Mouse (Mus musculus) left cerebral cortex, adult 2 months (tissue): ENCODE data around the gene Dohh. TPM values are rescaled to one million over a fixed set of nuclear protein-coding genes. Genes with fewer than 3 reads are reported as not detected.

Experiments
- DNase-seq, 2 experiments: peaks; one replicate each; pipeline ENCODE4 v3.0.0; 2021 to 2022; ENCODE audit warnings: low spot score in 2 of 2, mixed read lengths in 1 of 2; ENCODE audit errors: extremely low spot score in 1 of 2
- H3K27ac ChIP-seq: fragments of 200-600 bp; 2 replicates; pipeline ENCODE4 v1.8.1; 2022
- H3K4me3 ChIP-seq: fragments of 200-600 bp; 2 replicates; pipeline ENCODE4 v1.8.1; 2022
- CTCF ChIP-seq: fragments of 200-600 bp; IDR thresholded peaks from 2 replicates; pipeline ENCODE4 v1.8.1; 2022; ENCODE audit warnings: antibody characterized with exemption, mild to moderate bottlenecking, moderate library complexity
- intact Hi-C: fragments of 180-260 bp; cut with DNase I; formaldehyde crosslinking; loops from one replicate; pipeline ENCODE4 v1.15.1; 2025
- total RNA-seq, 2 experiments: library from RNA; stranded (reverse); gene quantifications; 2 replicates each; pipeline ENCODE4 v1.2.3; 2021

Gene Dohh
- total RNA-seq, 2 experiments from 2014 or later, result 87.1 to 95.1 TPM

GRCm38 (mm10) chr10:81401521-81402226 lies 17.4 kb downstream of the Dohh start:
- peak; percentile 7; the same call in 1 of the 2 replicates for TF ChIP-seq CTCF
- peak in 1 of 2 experiments; percentile 52 for DNase-seq
- intact Hi-C loops, result no loop called here
- Histone ChIP-seq H3K27ac (peak overlapping the region; percentile 85), H3K4me3 (no peak overlapping the region)

GRCm38 (mm10) chr10:81402227-81402765 lies 18.1 kb downstream of the Dohh start:
- intact Hi-C loops, result no loop called here
- DNase-seq, result no peak
- H3K4me3 ChIP-seq, result no peak overlapping the region
- TF ChIP-seq CTCF, result no peak
- H3K27ac ChIP-seq, result peak overlapping the region; percentile 85

GRCm38 (mm10) chr10:81403511-81403910 lies 19.3 kb downstream of the Dohh start:
- Histone ChIP-seq H3K4me3 (no peak overlapping the region), H3K27ac (peak overlapping the region; percentile 85; the same call in 1 of the 2 replicates)
- intact Hi-C loops, result no loop called here
- TF ChIP-seq CTCF, result no peak
- DNase-seq, result no peak

DNA sequence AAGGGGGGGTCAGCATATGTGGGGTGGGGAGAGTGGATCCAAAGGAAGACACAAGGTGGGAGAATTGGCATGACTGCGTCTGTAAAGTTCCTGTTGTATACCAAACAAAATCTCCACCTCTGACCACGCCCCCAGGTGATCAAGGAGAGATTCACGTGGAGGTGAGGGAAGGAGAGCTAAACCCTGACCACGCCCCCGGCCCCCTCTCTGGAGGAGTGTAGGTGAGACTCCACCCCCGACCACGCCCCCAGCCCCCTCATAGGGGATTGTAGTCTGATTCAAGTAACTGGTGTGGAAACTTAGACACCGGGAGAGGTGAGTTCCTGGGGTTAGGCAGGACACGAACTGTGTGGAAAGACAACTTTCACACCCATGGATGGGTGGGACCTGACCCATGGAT lies 19.9 kb downstream of the Dohh start:
- no peak overlapping the region for H3K27ac ChIP-seq
- H3K4me3 ChIP-seq, result no peak overlapping the region
- no peak for DNase-seq
- TF ChIP-seq CTCF, result no peak
- intact Hi-C loops, result no loop called here

DNA sequence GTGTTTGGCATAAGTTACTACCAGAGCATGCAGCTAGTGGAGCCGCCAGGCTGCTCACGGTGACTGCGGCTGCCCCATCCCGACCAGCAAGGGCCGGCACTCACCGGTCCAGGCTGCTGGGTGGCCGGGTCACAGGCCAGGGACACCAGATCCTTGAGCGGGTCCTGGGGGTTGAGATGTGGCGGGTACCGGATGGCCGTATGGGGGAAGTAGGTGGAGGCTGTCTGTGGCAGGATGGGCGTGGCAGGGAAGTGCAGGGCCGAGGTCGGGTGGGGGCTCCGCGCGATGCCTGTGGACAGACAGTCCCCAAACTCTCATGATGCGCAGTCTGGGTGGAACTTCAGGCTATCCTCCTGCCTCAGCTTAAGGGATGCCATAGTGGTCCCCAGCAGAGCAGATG lies 20.5 kb downstream of the Dohh start:
- no peak for TF ChIP-seq CTCF
- intact Hi-C loops, result no loop called here
- no peak for DNase-seq

GRCm38 (mm10) chr10:81405588-81406201 lies 21.5 kb downstream of the Dohh start:
- intact Hi-C loops, result no loop called here
- peak; percentile 81 for TF ChIP-seq CTCF
- H3K27ac ChIP-seq, result no peak overlapping the region
- DNase-seq, result peak; percentile 59 to 64
- H3K4me3 ChIP-seq, result no peak overlapping the region

More for the DNA sequence above, 20.5 kb downstream of the Dohh start:
- no peak overlapping the region; the same call in 1 of the 2 replicates for H3K27ac ChIP-seq
- no peak overlapping the region for H3K4me3 ChIP-seq

GRCm38 (mm10) chr10:81406504-81407440 lies 22.5 kb downstream of the Dohh start:
- DNase-seq, result no peak
- TF ChIP-seq CTCF, result no peak
- intact Hi-C loops, result no loop called here
- H3K4me3 ChIP-seq, result 0 out of 2 replicates have a peak overlapping the region, but pooled peaks have one; percentile 3
- peak overlapping the region; percentile 56 for H3K27ac ChIP-seq

- TF ChIP-seq CTCF, result no peak; the same call in 1 of the 2 replicates
- peak; percentile 69 to 70 for DNase-seq
- Histone ChIP-seq H3K4me3 (0 out of 2 replicates have a peak overlapping the region, but pooled peaks have one; percentile 3), H3K27ac (peak overlapping the region; percentile 56)
- intact Hi-C loops, result no loop called here
Measured at GRCm38 (mm10) chr10:81407539-81408423, 23.6 kb downstream of the Dohh start.

- Histone ChIP-seq H3K27ac (peak overlapping the region; percentile 56), H3K4me3 (no peak overlapping the region)
- TF ChIP-seq CTCF, result no peak
- no peak for DNase-seq
- intact Hi-C loops, result no loop called here
Measured at GRCm38 (mm10) chr10:81408424-81408729, 24.1 kb downstream of the Dohh start.

- peak; percentile 82 for TF ChIP-seq CTCF
- Histone ChIP-seq H3K27ac (peak overlapping the region; percentile 61), H3K4me3 (no peak overlapping the region)
- peak in 1 of 2 experiments; percentile 72 for DNase-seq
- intact Hi-C loops, result no loop called here
Measured at GRCm38 (mm10) chr10:81408871-81409291, 24.7 kb downstream of the Dohh start.

- intact Hi-C loops, result no loop called here
- no peak for DNase-seq
- TF ChIP-seq CTCF, result no peak
- H3K4me3 ChIP-seq, result no peak overlapping the region
- peak overlapping the region; percentile 61 for H3K27ac ChIP-seq
Measured at GRCm38 (mm10) chr10:81409330-81409729, 25.1 kb downstream of the Dohh start.
